Mouse (Mus musculus): ENCODE data around the gene Ube2r2. TPM values are rescaled to one million over a fixed set of nuclear protein-coding genes. Genes with fewer than 3 reads are reported as not detected.

Ube2r2 gene
- polyA plus RNA-seq, 1 experiment from 2014 or later, result 53.5 TPM

GRCm38 (mm10) chr4:41240916-41241315, 105.4 kb downstream of the Ube2r2 start:
- Histone ChIP-seq H3K27me3 (replicated peaks; ENCODE audit: control insufficient read depth, insufficient read depth, low read length) (no peaks in the 10 kb centered on the region), H3K27ac (ENCODE audit: low read length) (no peak overlapping the region), H3K9ac (ENCODE audit: low read depth, low read length) (no peak overlapping the region), H3K9me3 (ENCODE audit: control insufficient read depth, low read length) (no peaks in the 10 kb centered on the region), H3K4me1 (ENCODE audit: control insufficient read depth, insufficient read depth, low read length) (no peaks in the 10 kb centered on the region), H3K4me2 (ENCODE audit: low read depth, low read length) (no peak overlapping the region), H3K36me3 (ENCODE audit: control insufficient read depth, insufficient read depth, low read length) (0 out of 2 replicates have a peak, but pooled peaks cover 3% of the 10 kb centered on the region), H3K4me3 (ENCODE audit: low read length) (no peak overlapping the region)
- no peak for ATAC-seq
- WGBS, result 80% methylated on average over 3 of the region's 3 CpGs

Other genes with a start within 250 kb of the Ube2r2 start
- 539 and 560 TPM in 2 replicates for gene Spink4, start 215.7 kb upstream of the Ube2r2 start, polyA plus RNA-seq (2015; fragmentation: Nextera tagmentation; extraction: Ambion mirVana)
- gene Bag1, start 187.4 kb upstream of the Ube2r2 start, polyA plus RNA-seq (2015; fragmentation: Nextera tagmentation; extraction: Ambion mirVana), result 142 and 152 TPM in 2 replicates
- gene Chmp5, start 187.3 kb upstream of the Ube2r2 start, polyA plus RNA-seq (2015; fragmentation: Nextera tagmentation; extraction: Ambion mirVana), result 103 and 104 TPM in 2 replicates
- gene Nfx1, start 164.8 kb upstream of the Ube2r2 start, polyA plus RNA-seq (2015; fragmentation: Nextera tagmentation; extraction: Ambion mirVana), result 69.1 and 70.5 TPM in 2 replicates
- 0.56 and 0.83 TPM in 2 replicates for gene Aqp7, start 87.6 kb upstream of the Ube2r2 start, polyA plus RNA-seq (2015; fragmentation: Nextera tagmentation; extraction: Ambion mirVana)
- 4.4 and 4.5 TPM in 2 replicates for gene Aqp3, start 37.6 kb upstream of the Ube2r2 start, polyA plus RNA-seq (2015; fragmentation: Nextera tagmentation; extraction: Ambion mirVana)
- 20.0 and 21.8 TPM in 2 replicates for gene Nol6, start 11.3 kb upstream of the Ube2r2 start, polyA plus RNA-seq (2015; fragmentation: Nextera tagmentation; extraction: Ambion mirVana)
- gene Ubap2, start 139.4 kb downstream of the Ube2r2 start, polyA plus RNA-seq (2015; fragmentation: Nextera tagmentation; extraction: Ambion mirVana), result 41.0 and 44.3 TPM in 2 replicates
- gene Dcaf12, start 179.1 kb downstream of the Ube2r2 start, polyA plus RNA-seq (2015; fragmentation: Nextera tagmentation; extraction: Ambion mirVana), result 51.1 and 51.4 TPM in 2 replicates
- 46.5 and 52.1 TPM in 2 replicates for gene Ubap1, start 213.3 kb downstream of the Ube2r2 start, polyA plus RNA-seq (2015; fragmentation: Nextera tagmentation; extraction: Ambion mirVana)

All from intestine, embryonic 16.5 days (tissue).